Mouse (Mus musculus): ENCODE measurements around the gene Plaur. TPM values are rescaled to one million over a fixed set of nuclear protein-coding genes. Genes with fewer than 3 reads are reported as not detected.

The Plaur gene
- polyA plus RNA-seq, 1 experiment: 38.0 TPM

GRCm38 (mm10) chr7:24522805-24523204 is 60.5 kb downstream of the Plaur start:
- H3K4me3 ChIP-seq (ENCODE audit: low read depth, low read length): no peak overlapping the region
- no peaks in the 10 kb centered on the region for H3K9me3 ChIP-seq (replicated peaks; ENCODE audit: control insufficient read depth, insufficient read depth, low read length, poor library complexity, severe bottlenecking)
- no peak overlapping the region for H3K9ac ChIP-seq (ENCODE audit: low read depth, poor library complexity, severe bottlenecking)
- H3K27ac ChIP-seq (ENCODE audit: insufficient read depth, low read length): no peak overlapping the region
- H3K36me3 ChIP-seq (ENCODE audit: control insufficient read depth, insufficient read depth, low read length, poor library complexity, severe bottlenecking): no peaks in the 10 kb centered on the region
- H3K4me1 ChIP-seq (ENCODE audit: control insufficient read depth, insufficient read depth, low read length): peaks cover 10% of the 10 kb centered on the region
- TF ChIP-seq CTCF (IDR thresholded peaks at IDR 0.05; ENCODE audit: low read depth, low read length): no peak
- TF ChIP-seq POLR2A (IDR thresholded peaks at IDR 0.05; ENCODE audit: insufficient read depth, low read length): no peak
- TF ChIP-seq EP300 (IDR thresholded peaks at IDR 0.05; ENCODE audit: insufficient read depth, low read depth, low read length): no peak
- H3K27me3 ChIP-seq (ENCODE audit: control insufficient read depth, insufficient read depth, low read length, poor library complexity, severe bottlenecking): no peaks in the 10 kb centered on the region

GRCm38 (mm10) chr7:24523723-24524122 is 61.4 kb downstream of the Plaur start:
- Histone ChIP-seq H3K27me3 (ENCODE audit: control insufficient read depth, insufficient read depth, low read length, poor library complexity, severe bottlenecking) (no peaks in the 10 kb centered on the region), H3K36me3 (ENCODE audit: control insufficient read depth, insufficient read depth, low read length, poor library complexity, severe bottlenecking) (no peaks in the 10 kb centered on the region), H3K9me3 (replicated peaks; ENCODE audit: control insufficient read depth, insufficient read depth, low read length, poor library complexity, severe bottlenecking) (no peaks in the 10 kb centered on the region), H3K27ac (ENCODE audit: insufficient read depth, low read length) (no peak overlapping the region), H3K9ac (ENCODE audit: low read depth, poor library complexity, severe bottlenecking) (no peak overlapping the region), H3K4me3 (ENCODE audit: low read depth, low read length) (no peak overlapping the region), H3K4me1 (ENCODE audit: control insufficient read depth, insufficient read depth, low read length) (peaks cover 7% of the 10 kb centered on the region)
- TF ChIP-seq EP300 (IDR thresholded peaks at IDR 0.05; ENCODE audit: insufficient read depth, low read depth, low read length): no peak
- no peak for TF ChIP-seq POLR2A (IDR thresholded peaks at IDR 0.05; ENCODE audit: insufficient read depth, low read length)

GRCm38 (mm10) chr7:24524978-24525377 is 62.7 kb downstream of the Plaur start:
- TF ChIP-seq EP300 (IDR thresholded peaks at IDR 0.05; ENCODE audit: insufficient read depth, low read depth, low read length) (no peak), CTCF (IDR thresholded peaks at IDR 0.05; ENCODE audit: low read depth, low read length) (no peak), POLR2A (IDR thresholded peaks at IDR 0.05; ENCODE audit: insufficient read depth, low read length) (no peak)
- H3K27me3 ChIP-seq (ENCODE audit: control insufficient read depth, insufficient read depth, low read length, poor library complexity, severe bottlenecking): no peaks in the 10 kb centered on the region
- H3K4me3 ChIP-seq (ENCODE audit: low read depth, low read length): no peak overlapping the region
- no peaks in the 10 kb centered on the region for H3K36me3 ChIP-seq (ENCODE audit: control insufficient read depth, insufficient read depth, low read length, poor library complexity, severe bottlenecking)
- H3K27ac ChIP-seq (ENCODE audit: insufficient read depth, low read length): no peak overlapping the region
- no peaks in the 10 kb centered on the region for H3K9me3 ChIP-seq (replicated peaks; ENCODE audit: control insufficient read depth, insufficient read depth, low read length, poor library complexity, severe bottlenecking)
- no peak overlapping the region for H3K9ac ChIP-seq (ENCODE audit: low read depth, poor library complexity, severe bottlenecking)
- peaks cover 6% of the 10 kb centered on the region for H3K4me1 ChIP-seq (ENCODE audit: control insufficient read depth, insufficient read depth, low read length)

Other genes with a start within 250 kb of the Plaur start
- 3.9 and 4.5 TPM in 2 replicates for gene Zfp109, start 224.9 kb upstream of the Plaur start, polyA plus RNA-seq (2011; ENCODE audit: insufficient read depth, insufficient read length, low read depth, missing spikeins)
- 0.36 TPM in 1 of 2 replicates, not detected in the other for gene Zfp108, start 207.7 kb upstream of the Plaur start, polyA plus RNA-seq (2011; ENCODE audit: insufficient read depth, insufficient read length, low read depth, missing spikeins)
- 8.5 and 14.3 TPM in 2 replicates for gene Zfp93, start 192.1 kb upstream of the Plaur start, polyA plus RNA-seq (2011; ENCODE audit: insufficient read depth, insufficient read length, low read depth, missing spikeins)
- gene Zfp61, start 161.3 kb upstream of the Plaur start, polyA plus RNA-seq (2011; ENCODE audit: insufficient read depth, insufficient read length, low read depth, missing spikeins): 5.6 and 9.0 TPM in 2 replicates
- gene Zfp94, start 145.8 kb upstream of the Plaur start, polyA plus RNA-seq (2011; ENCODE audit: insufficient read depth, insufficient read length, low read depth, missing spikeins): 4.7 and 5.3 TPM in 2 replicates
- gene Tescl, start 128.5 kb upstream of the Plaur start, polyA plus RNA-seq (2011; ENCODE audit: insufficient read depth, insufficient read length, low read depth, missing spikeins): not detected in 2 replicates
- not detected in 2 replicates for gene Lypd5, start 113.3 kb upstream of the Plaur start, polyA plus RNA-seq (2011; ENCODE audit: insufficient read depth, insufficient read length, low read depth, missing spikeins)
- 1.4 and 1.8 TPM in 2 replicates for gene Kcnn4, start 92.2 kb upstream of the Plaur start, polyA plus RNA-seq (2011; ENCODE audit: insufficient read depth, insufficient read length, low read depth, missing spikeins)
- 25.5 and 37.9 TPM in 2 replicates for gene Smg9, start 62.9 kb upstream of the Plaur start, polyA plus RNA-seq (2011; ENCODE audit: insufficient read depth, insufficient read length, low read depth, missing spikeins)
- not detected in 2 replicates for gene Irgc1, start 10.2 kb upstream of the Plaur start, polyA plus RNA-seq (2011; ENCODE audit: insufficient read depth, insufficient read length, low read depth, missing spikeins)
- 10.4 and 12.2 TPM in 2 replicates for gene Cadm4, start 19.5 kb downstream of the Plaur start, polyA plus RNA-seq (2011; ENCODE audit: insufficient read depth, insufficient read length, low read depth, missing spikeins)
- gene Zfp428, start 44.5 kb downstream of the Plaur start, polyA plus RNA-seq (2011; ENCODE audit: insufficient read depth, insufficient read length, low read depth, missing spikeins): 12.3 and 13.1 TPM in 2 replicates
- gene AC161166.1, start 50.0 kb downstream of the Plaur start, polyA plus RNA-seq (2011; ENCODE audit: insufficient read depth, insufficient read length, low read depth, missing spikeins): not detected in 2 replicates
- 7.2 and 8.2 TPM in 2 replicates for gene Irgq, start 68.2 kb downstream of the Plaur start, polyA plus RNA-seq (2011; ENCODE audit: insufficient read depth, insufficient read length, low read depth, missing spikeins)
- 1.1 TPM in 1 of 2 replicates, not detected in the other for gene Pinlyp, start 83.6 kb downstream of the Plaur start, polyA plus RNA-seq (2011; ENCODE audit: insufficient read depth, insufficient read length, low read depth, missing spikeins)
- 84.8 and 85.8 TPM in 2 replicates for gene Xrcc1, start 83.8 kb downstream of the Plaur start, polyA plus RNA-seq (2011; ENCODE audit: insufficient read depth, insufficient read length, low read depth, missing spikeins)
- gene Ethe1, start 125.1 kb downstream of the Plaur start, polyA plus RNA-seq (2011; ENCODE audit: insufficient read depth, insufficient read length, low read depth, missing spikeins): 13.4 and 15.5 TPM in 2 replicates
- 0.88 and 1.4 TPM in 2 replicates for gene Zfp575, start 125.2 kb downstream of the Plaur start, polyA plus RNA-seq (2011; ENCODE audit: insufficient read depth, insufficient read length, low read depth, missing spikeins)
- 5.6 and 7.1 TPM in 2 replicates for gene Phldb3, start 148.3 kb downstream of the Plaur start, polyA plus RNA-seq (2011; ENCODE audit: insufficient read depth, insufficient read length, low read depth, missing spikeins)
- gene Lypd3, start 174.1 kb downstream of the Plaur start, polyA plus RNA-seq (2011; ENCODE audit: insufficient read depth, insufficient read length, low read depth, missing spikeins): 0.48 and 0.81 TPM in 2 replicates
- gene Tex101, start 214.2 kb downstream of the Plaur start, polyA plus RNA-seq (2011; ENCODE audit: insufficient read depth, insufficient read length, low read depth, missing spikeins): 0.85 and 1.5 TPM in 2 replicates
- not detected in 2 replicates for gene BC049730, start 246.8 kb downstream of the Plaur start, polyA plus RNA-seq (2011; ENCODE audit: insufficient read depth, insufficient read length, low read depth, missing spikeins)